Mouse (Mus musculus) adrenal gland, postnatal 10 days (tissue): ENCODE data around the gene Bmp7. TPM values are rescaled to one million over a fixed set of nuclear protein-coding genes. Genes with fewer than 3 reads are reported as not detected.

Experiments used
- DNase-seq: peaks from one replicate; pipeline ENCODE4 v3.0.0; 2021; ENCODE audit warnings: mixed read lengths
- long read RNA-seq, 2 experiments: library from polyadenylated mRNA; stranded (forward); transcript quantifications; one replicate each; pipeline ENCODE4 v2.0.0; 2021
- total RNA-seq, 2 experiments: library from RNA; stranded (reverse); gene quantifications; 2 replicates each; pipeline ENCODE4 v1.2.3; 2021

Gene Bmp7
- total RNA-seq: 10 to 100 TPM in 1 of 2 experiments, 1 to 10 TPM in 1; 7.9 to 10.1 TPM
- long read RNA-seq, experiment 1, transcript Bmp7-201 (7 exons, 3,670 nt): major isoform, 16 of 23 reads
- long read RNA-seq, experiment 1, partial matches to known transcripts: 4 of 23 reads
- long read RNA-seq, experiment 1, other reads (novel, unspliced or antisense): 3 of 23 reads
- long read RNA-seq, experiment 2, transcript Bmp7-201 (7 exons, 3,670 nt): major isoform, 14 of 16 reads
- long read RNA-seq, experiment 2, partial matches to known transcripts: 0 of 16 reads
- long read RNA-seq, experiment 2, other reads (novel, unspliced or antisense): 2 of 16 reads

GRCm38 (mm10) chr2:172940003-172940798, at the start of gene Bmp7:
Gene Bmp7 (minus strand): TSS chr2:172940321.
- DNase-seq: peak; percentile 78

GRCm38 (mm10) chr2:172982776-172983561, 42.8 kb upstream of the Bmp7 start:
- no peak for DNase-seq

- no peak for DNase-seq
Observed at GRCm38 (mm10) chr2:172979666-172980345, 39.7 kb upstream of the Bmp7 start.

- DNase-seq: no peak
Observed at GRCm38 (mm10) chr2:172978131-172978633, 38.1 kb upstream of the Bmp7 start.

GRCm38 (mm10) chr2:172977409-172978130, 37.4 kb upstream of the Bmp7 start, which contains the start of gene Spo11:
Gene Spo11 (plus strand): TSS chr2:172977700.
- no peak for DNase-seq

- DNase-seq: no peak
Observed at GRCm38 (mm10) chr2:172976661-172977238, 36.6 kb upstream of the Bmp7 start.

GRCm38 (mm10) chr2:172975159-172975558, 35.0 kb upstream of the Bmp7 start:
- DNase-seq: no peak

GRCm38 (mm10) chr2:172974701-172975100, 34.6 kb upstream of the Bmp7 start:
- DNase-seq: no peak

GRCm38 (mm10) chr2:172973806-172974565, 33.9 kb upstream of the Bmp7 start:
- no peak for DNase-seq

GRCm38 (mm10) chr2:172971865-172972264, 31.7 kb upstream of the Bmp7 start:
- no peak for DNase-seq

- no peak for DNase-seq
Observed at GRCm38 (mm10) chr2:172966480-172966879, 26.4 kb upstream of the Bmp7 start.

- DNase-seq: no peak
Observed at GRCm38 (mm10) chr2:172965249-172965648, 25.1 kb upstream of the Bmp7 start.

- no peak for DNase-seq
Observed at GRCm38 (mm10) chr2:172961211-172961610, 21.1 kb upstream of the Bmp7 start.

- DNase-seq: no peak
Observed at GRCm38 (mm10) chr2:172960350-172960749, 20.2 kb upstream of the Bmp7 start.

- DNase-seq: no peak
Observed at GRCm38 (mm10) chr2:172959006-172959768, 19.1 kb upstream of the Bmp7 start.

- no peak for DNase-seq
Observed at GRCm38 (mm10) chr2:172958579-172958978, 18.5 kb upstream of the Bmp7 start.

GRCm38 (mm10) chr2:172951976-172952375, 11.9 kb upstream of the Bmp7 start:
- DNase-seq: no peak

- no peak for DNase-seq
Observed at GRCm38 (mm10) chr2:172950722-172951121, 10.6 kb upstream of the Bmp7 start.

GRCm38 (mm10) chr2:172950119-172950676, 10.1 kb upstream of the Bmp7 start:
- no peak for DNase-seq
